Comparison of ENCODE assay signal across 29 mouse cellular contexts in genomic region chr6:103534027-103534426, GRCm38 (mm10). TPM values are rescaled to one million over a fixed set of nuclear protein-coding genes. Genes with fewer than 3 reads are reported as not detected.
"Had no signal": no experiment of that assay in that cellular context is flagged by ENCODE, and none has a peak within 500 bp of the region (broad histone marks: within the 10 kb centered on the region; RNA-seq: fewer than 3 reads in every experiment).

No protein-coding gene starts in this region.

- H3K9me3 ChIP-seq: embryonic facial prominence, embryonic 10.5 days; embryonic facial prominence, embryonic 12.5 days; embryonic facial prominence, embryonic 13.5 days; embryonic facial prominence, embryonic 15.5 days; forebrain, embryonic 10.5 days; forebrain, embryonic 12.5 days; forebrain, embryonic 13.5 days; forebrain, embryonic 15.5 days had no signal

- H3K4me1 ChIP-seq: embryonic facial prominence, embryonic 10.5 days; embryonic facial prominence, embryonic 12.5 days; embryonic facial prominence, embryonic 13.5 days; embryonic facial prominence, embryonic 15.5 days; forebrain, embryonic 10.5 days; forebrain, embryonic 12.5 days; forebrain, embryonic 13.5 days; forebrain, embryonic 15.5 days had no signal

- H3K9ac ChIP-seq: embryonic facial prominence, embryonic 12.5 days; embryonic facial prominence, embryonic 13.5 days; embryonic facial prominence, embryonic 15.5 days; forebrain, embryonic 12.5 days; forebrain, embryonic 13.5 days; forebrain, embryonic 15.5 days; forebrain, postnatal 0 days had no signal

- H3K27me3 ChIP-seq: embryonic facial prominence, embryonic 12.5 days; embryonic facial prominence, embryonic 13.5 days; embryonic facial prominence, embryonic 15.5 days; forebrain, embryonic 12.5 days; forebrain, embryonic 13.5 days; forebrain, embryonic 15.5 days had no signal

- H3K27ac ChIP-seq: embryonic facial prominence, embryonic 10.5 days; embryonic facial prominence, embryonic 12.5 days; embryonic facial prominence, embryonic 13.5 days; embryonic facial prominence, embryonic 15.5 days; forebrain, embryonic 10.5 days; forebrain, embryonic 12.5 days; forebrain, embryonic 13.5 days; forebrain, embryonic 15.5 days; gastrocnemius, adult 2 months; heart, adult 2 months had no signal

- H3K36me3 ChIP-seq: embryonic facial prominence, embryonic 10.5 days; embryonic facial prominence, embryonic 12.5 days; embryonic facial prominence, embryonic 13.5 days; embryonic facial prominence, embryonic 15.5 days; forebrain, embryonic 10.5 days; forebrain, embryonic 12.5 days; forebrain, embryonic 15.5 days had no signal

- DNase-seq: cerebellum, adult 2 months; cerebellum, adult 8-10 months; cerebellum, adult 9-10 months; cerebellum, adult 9-11 months; cerebellum, postnatal 10 days; cerebellum, postnatal 14 days; cerebellum, postnatal 25 days; cerebellum, postnatal 36 days; embryo, embryonic 11 days; forebrain, postnatal 0 days; gastrocnemius, adult 2 months; gastrocnemius, postnatal 10 days; gastrocnemius, postnatal 14 days; gastrocnemius, postnatal 25 days; heart, adult 11 months; heart, adult 18-20 months; heart, adult 2 months had no signal

- H3K4me2 ChIP-seq: embryonic facial prominence, embryonic 12.5 days; embryonic facial prominence, embryonic 13.5 days; embryonic facial prominence, embryonic 15.5 days; forebrain, embryonic 12.5 days; forebrain, embryonic 13.5 days; forebrain, embryonic 15.5 days had no signal

- H3K4me3 ChIP-seq: embryonic facial prominence, embryonic 10.5 days; embryonic facial prominence, embryonic 12.5 days; embryonic facial prominence, embryonic 13.5 days; embryonic facial prominence, embryonic 15.5 days; erythroblast, embryonic 14.5 days; forebrain, embryonic 10.5 days; forebrain, embryonic 12.5 days; forebrain, embryonic 13.5 days; forebrain, embryonic 15.5 days; gastrocnemius, adult 2 months; heart, adult 2 months had no signal

- ATAC-seq: forebrain, embryonic 13.5 days; forebrain, embryonic 14.5 days; forebrain, embryonic 15.5 days; forebrain, embryonic 16.5 days; forebrain, postnatal 0 days had no signal

RNA-seq across cellular contexts. Expression of gene Chl1, which starts 23.6 kb away (rescaled TPM):
- total RNA-seq: common myeloid progenitor, adult 5-6 weeks had no signal
